Mouse (Mus musculus) embryo, embryonic 11.5 days (tissue): ENCODE measurements around the gene Otoa.

Experiments used
- DNase-seq: peaks from one replicate; pipeline ENCODE4 v3.0.0-alpha.2; 2012; ENCODE audit warnings: low read depth, low spot score

Otoa gene

GRCm38 (mm10) chr7:121082949-121083513 is 1.6 kb downstream of the Otoa start:
- no peak for DNase-seq

DNA sequence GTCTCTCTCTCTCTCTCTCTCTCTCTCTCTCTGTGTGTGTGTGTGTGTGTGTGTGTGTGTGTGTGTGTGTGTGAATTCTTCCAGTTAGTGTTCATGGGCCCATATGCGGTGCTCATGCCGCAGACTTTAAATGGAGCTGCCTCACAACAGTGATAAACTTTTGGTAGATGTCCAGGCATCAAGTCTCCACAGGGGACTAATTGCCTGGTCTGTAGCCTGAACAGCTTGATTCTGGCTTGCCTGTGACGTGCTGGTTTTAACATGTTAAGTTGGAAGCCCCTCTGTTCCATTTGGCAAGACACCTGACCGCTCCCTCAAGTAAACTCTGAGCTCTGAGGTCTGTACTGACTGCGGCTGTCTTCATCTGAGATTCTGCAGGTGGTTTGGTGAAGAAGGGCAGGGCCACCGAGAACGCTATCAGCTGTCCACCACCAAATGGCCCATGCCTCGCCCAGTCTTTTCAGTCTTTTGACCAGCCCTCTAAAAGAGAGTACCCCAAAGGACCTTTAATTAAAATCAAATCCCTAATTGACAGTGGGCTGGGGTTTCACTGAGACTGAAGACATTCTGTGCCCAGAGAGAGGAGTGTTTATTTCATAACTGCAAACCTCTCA is 3.5 kb downstream of the Otoa start:
- DNase-seq, result no peak

GRCm38 (mm10) chr7:121085500-121085899 is 4.0 kb downstream of the Otoa start:
- DNase-seq, result no peak

GRCm38 (mm10) chr7:121088745-121089144 is 7.3 kb downstream of the Otoa start:
- DNase-seq, result no peak

- DNase-seq, result no peak
These were observed 9.3 kb downstream of the Otoa start for GRCm38 (mm10) chr7:121090748-121091147.

DNA sequence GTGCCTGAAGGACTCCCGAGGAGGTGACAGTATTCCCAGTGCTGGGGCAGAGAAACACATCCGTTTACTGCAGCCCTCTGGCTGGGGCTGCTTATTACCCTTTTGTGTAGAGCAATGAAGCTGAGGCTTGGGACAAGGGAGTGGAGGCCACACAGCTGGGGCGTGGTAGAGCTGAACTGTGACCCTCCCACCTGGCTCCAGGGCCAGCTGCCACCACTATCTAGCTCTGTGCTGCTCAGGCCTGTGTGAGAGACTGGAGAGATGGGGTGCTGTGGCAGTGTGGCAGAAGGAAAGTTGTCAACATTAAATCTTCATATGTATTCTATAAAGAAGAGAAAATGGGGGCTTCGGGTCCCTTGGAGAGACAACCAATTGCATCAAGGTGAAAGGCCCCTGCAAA is 11.6 kb downstream of the Otoa start:
- no peak for DNase-seq

GRCm38 (mm10) chr7:121098614-121099389 is 17.4 kb downstream of the Otoa start:
- no peak for DNase-seq

DNA sequence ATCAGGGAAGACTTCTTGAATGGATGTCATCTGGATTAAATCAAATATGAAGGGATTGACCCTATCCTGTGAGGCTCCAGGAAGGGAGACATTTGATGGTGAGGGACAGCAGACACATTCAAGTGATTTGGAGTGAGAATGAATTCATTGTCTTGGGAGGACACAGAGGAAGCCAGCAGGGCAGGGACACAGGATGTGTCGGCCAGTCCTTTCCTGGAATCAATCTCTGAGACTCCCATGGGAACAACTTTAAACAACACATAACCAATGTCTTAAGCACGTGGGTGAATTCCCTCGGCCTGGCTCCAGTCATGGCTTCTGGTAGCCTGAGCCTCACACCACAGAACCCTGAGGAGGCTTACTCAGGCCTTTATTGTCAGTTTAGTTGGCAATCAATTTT is 26.4 kb downstream of the Otoa start:
- no peak for DNase-seq

GRCm38 (mm10) chr7:121111321-121111720 is 29.9 kb downstream of the Otoa start:
- no peak for DNase-seq

GRCm38 (mm10) chr7:121111762-121112161 is 30.3 kb downstream of the Otoa start:
- no peak for DNase-seq

- DNase-seq, result peak; percentile 69
These were observed 38.8 kb downstream of the Otoa start for GRCm38 (mm10) chr7:121120143-121120818.

DNA sequence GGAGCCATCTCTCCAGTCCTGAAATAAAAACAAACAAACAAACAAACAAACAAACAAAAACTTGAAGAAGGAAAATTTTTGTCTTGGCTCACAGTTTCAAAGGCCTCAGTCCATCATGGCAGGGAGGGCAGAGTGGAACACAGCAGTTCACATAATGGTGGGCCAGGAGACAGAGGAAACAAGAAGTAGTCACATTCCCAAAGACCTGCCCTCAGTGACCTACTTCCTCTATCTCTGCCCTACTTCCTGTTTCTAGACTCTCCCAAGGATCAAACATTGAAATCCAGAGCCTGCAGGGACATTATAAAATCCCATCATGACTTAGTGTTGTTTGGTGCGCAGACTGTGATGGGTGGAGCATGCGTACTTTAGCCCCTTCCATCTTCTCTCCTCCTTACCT is 49.4 kb downstream of the Otoa start:
- no peak for DNase-seq

DNA sequence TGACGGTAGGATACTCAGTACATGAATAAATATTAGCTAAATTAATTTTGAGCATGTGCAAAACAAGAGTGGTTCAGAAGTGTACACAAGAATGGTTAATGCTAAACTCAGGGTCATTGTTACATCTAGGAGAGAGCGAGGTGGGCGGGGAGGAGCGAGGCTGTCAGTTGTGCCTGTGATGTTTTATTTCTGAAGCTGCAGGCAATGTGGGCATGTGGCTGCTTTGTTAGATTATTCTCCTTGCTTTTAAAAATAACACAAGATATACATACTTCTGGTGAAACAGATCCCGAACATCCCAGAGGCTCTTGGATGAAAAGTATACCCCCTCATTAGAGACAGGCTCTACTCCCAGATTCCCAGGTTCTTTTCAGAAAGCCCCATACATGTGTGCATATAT is 59.8 kb downstream of the Otoa start:
- DNase-seq, result no peak

GRCm38 (mm10) chr7:121150662-121151061 is 69.2 kb downstream of the Otoa start:
- DNase-seq, result no peak

DNA sequence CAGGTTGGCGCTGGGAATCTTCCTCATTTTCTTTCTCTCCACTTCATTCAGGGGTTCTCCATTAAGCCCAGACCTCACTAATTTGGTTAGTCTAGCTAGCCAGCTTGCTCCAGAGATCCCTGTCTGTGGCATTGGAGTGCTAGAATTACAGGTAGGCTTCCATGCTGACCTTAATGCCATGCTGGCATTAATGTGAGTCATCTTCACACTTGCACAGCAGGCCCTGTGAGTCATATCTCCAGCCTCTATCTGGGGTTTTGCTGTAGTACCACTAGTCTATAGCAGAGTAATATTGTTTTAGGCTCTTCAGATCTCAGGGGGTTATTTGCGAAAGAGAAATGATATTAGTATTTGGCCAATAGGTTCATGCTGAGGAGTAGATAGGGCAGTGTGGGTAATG is 70.7 kb downstream of the Otoa start:
- no peak for DNase-seq

GRCm38 (mm10) chr7:121165616-121166015 is 84.2 kb downstream of the Otoa start:
- no peak for DNase-seq

GRCm38 (mm10) chr7:121171888-121172287 is 90.4 kb downstream of the Otoa start:
- DNase-seq, result no peak

- DNase-seq, result no peak
These were observed 105.8 kb downstream of the Otoa start for GRCm38 (mm10) chr7:121187201-121187786.

DNA sequence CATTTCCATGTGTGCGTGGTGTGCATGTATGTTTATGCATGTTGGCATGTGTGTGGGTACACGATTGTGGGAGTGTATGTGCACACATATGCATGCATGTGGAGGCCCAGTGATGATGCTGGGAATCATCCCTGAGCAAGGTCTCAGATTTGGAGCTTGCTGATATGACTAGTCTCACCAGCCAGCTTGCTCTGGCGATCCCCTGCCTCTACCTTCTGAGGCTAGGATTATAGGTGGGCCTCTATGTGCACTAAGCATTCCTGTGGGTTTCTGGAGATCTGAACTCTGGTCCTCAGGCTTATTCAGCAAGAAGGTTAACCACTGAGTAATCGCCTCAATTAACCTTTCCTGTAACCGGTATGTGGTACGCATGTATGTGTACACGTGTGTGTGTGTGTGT is 107.5 kb downstream of the Otoa start:
- no peak for DNase-seq

DNA sequence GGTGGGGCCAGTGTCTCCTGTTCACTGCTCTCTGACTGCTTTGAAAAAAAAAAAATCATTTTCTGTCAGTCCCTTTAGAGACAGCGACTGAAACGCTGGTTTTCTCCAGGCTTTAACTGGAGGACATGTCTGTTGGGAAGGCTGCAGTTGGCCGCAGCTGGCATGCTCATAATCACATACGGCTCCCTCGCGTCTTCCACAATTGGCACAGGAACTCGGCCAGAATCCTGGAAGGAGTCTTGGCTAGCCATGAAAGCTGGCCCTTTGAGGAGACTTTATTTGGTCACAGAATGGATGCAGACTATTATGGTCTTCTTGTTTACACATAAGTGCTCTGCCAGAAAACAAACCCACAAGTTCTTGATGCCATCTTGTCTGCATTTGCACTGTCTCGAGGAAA is 117.5 kb downstream of the Otoa start:
- no peak for DNase-seq

DNA sequence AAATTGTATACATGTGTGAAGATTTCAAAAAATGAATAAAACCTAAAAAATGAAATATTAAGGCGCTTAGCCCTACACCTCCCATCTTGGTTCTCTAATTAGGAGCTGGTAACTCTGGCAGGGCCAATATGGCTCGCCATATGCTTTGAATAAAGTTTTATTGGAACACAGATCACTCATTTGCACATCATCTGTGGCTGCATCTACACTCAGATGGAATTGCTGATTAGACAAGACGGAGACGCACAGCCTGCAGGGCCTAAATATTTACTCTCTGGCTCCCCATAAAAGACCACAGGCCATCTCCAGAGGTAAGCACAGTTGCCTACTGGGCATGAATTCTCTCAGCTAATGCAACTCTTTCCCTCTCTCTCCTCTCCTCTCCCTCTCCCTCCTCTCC is 130.4 kb downstream of the Otoa start:
- no peak for DNase-seq
